ENCODE assay signal across 8 mouse cellular contexts in genomic region chr2:180894734-180895133, GRCm38 (mm10). TPM values are rescaled to one million over a fixed set of nuclear protein-coding genes. Genes with fewer than 3 reads are reported as not detected.
DNase-seq lines count a peak whose midpoint lies in the region; ATAC-seq and TF ChIP-seq lines count a peak whose summit lies in the region.

No protein-coding gene starts in this region.

- intact Hi-C loops in left cerebral cortex, postnatal 25 days (cut with DNase I) = loop anchor here (5.0 kb wide), 1 partner anchor 178 kb away; no protein-coding TSS in a partner anchor

- H3K4me3 ChIP-seq in intestine, postnatal 0 days (ENCODE audit: low read depth, low read length) = peak overlapping the region; percentile 41
- peak overlapping the region; percentile 99 for H3K4me3 ChIP-seq in midbrain, embryonic 11.5 days (ENCODE audit: low read depth, low read length)

- peaks cover 70% of the 10 kb centered on the region for H3K27me3 ChIP-seq in intestine, postnatal 0 days (replicated peaks; ENCODE audit: control insufficient read depth, insufficient read depth, low read length)
- no peaks in the 10 kb centered on the region; the same call in 1 of the 2 replicates for H3K27me3 ChIP-seq in midbrain, embryonic 11.5 days (ENCODE audit: control insufficient read depth, insufficient read depth, low read length)

- no peaks in the 10 kb centered on the region for H3K9me3 ChIP-seq in intestine, postnatal 0 days (ENCODE audit: control insufficient read depth)
- no peaks in the 10 kb centered on the region for H3K9me3 ChIP-seq in midbrain, embryonic 11.5 days (ENCODE audit: control insufficient read depth, low read length)

- H3K4me2 ChIP-seq in intestine, postnatal 0 days (replicated peaks; ENCODE audit: low read depth) = peak overlapping the region; percentile 76; the same call in 1 of the 2 replicates
- H3K4me2 ChIP-seq in midbrain, embryonic 11.5 days = peak overlapping the region; percentile 97

- TF ChIP-seq CTCF in intestine, postnatal 0 days (IDR thresholded peaks at IDR 0.05; ENCODE audit: low read depth) = peak; percentile 78

- no peaks in the 10 kb centered on the region for H3K36me3 ChIP-seq in intestine, postnatal 0 days (ENCODE audit: control insufficient read depth, insufficient read depth)
- H3K36me3 ChIP-seq in midbrain, embryonic 11.5 days (ENCODE audit: control insufficient read depth, insufficient read depth, low read length) = no peaks in the 10 kb centered on the region

- WGBS in intestine, postnatal 0 days = 2% methylated on average over 13 of the region's 13 CpGs
- under 1% methylated on average over 13 of the region's 13 CpGs for WGBS in midbrain, embryonic 11.5 days

- H3K4me1 ChIP-seq in intestine, postnatal 0 days (replicated peaks; ENCODE audit: control insufficient read depth, insufficient read depth, low read length) = 0 out of 2 replicates have a peak, but pooled peaks cover 3% of the 10 kb centered on the region
- H3K4me1 ChIP-seq in midbrain, embryonic 11.5 days (ENCODE audit: control insufficient read depth, insufficient read depth, low read length) = peaks cover 34% of the 10 kb centered on the region

- H3K27ac ChIP-seq in intestine, postnatal 0 days (ENCODE audit: low read depth, low read length) = no peak overlapping the region
- H3K27ac ChIP-seq in midbrain, embryonic 11.5 days (ENCODE audit: low read depth, low read length) = peak overlapping the region; percentile 99

- DNase-seq in heart, adult 18-20 months = peak; percentile 36 to 61
- no peak for DNase-seq in heart, adult 8-10 months (ENCODE audit: low spot score)
- DNase-seq in cerebellum, postnatal 10 days = peak; percentile 96
- peak; percentile 93 to 95 for DNase-seq in frontal cortex, postnatal 36 days (ENCODE audit: low spot score in 2 of 2)
- peak; percentile 92 to 98 for DNase-seq in left cerebral cortex, postnatal 25 days (ENCODE audit: low spot score in 2 of 2)
- DNase-seq in midbrain, embryonic 11.5 days (ENCODE audit: low spot score, missing footprints) = peak; percentile 97
- peak; percentile 18 for DNase-seq in spleen, adult 12 weeks (ENCODE audit: low spot score)

- no peak overlapping the region for H3K9ac ChIP-seq in intestine, postnatal 0 days (ENCODE audit: low read depth, low read length)
- H3K9ac ChIP-seq in midbrain, embryonic 11.5 days (ENCODE audit: low read length) = peak overlapping the region; percentile 99

- ATAC-seq in intestine, postnatal 0 days = no peak
- peak; percentile 19 for ATAC-seq in midbrain, embryonic 11.5 days (ENCODE audit: low FRiP score)

RNA-seq across cellular contexts. Expression of gene Ythdf1, which starts 26.0 kb away (rescaled TPM):
- total RNA-seq in heart, adult 18-20 months (2021) = 10 to 100 TPM; 33.2 to 33.3 TPM
- total RNA-seq in heart, adult 8-10 months (2022) = 10 to 100 TPM; 28.5 to 31.4 (median 30.5) TPM
- polyA plus RNA-seq in intestine, postnatal 0 days (2015; fragmentation: Nextera tagmentation; extraction: Ambion mirVana) = 24.2 and 26.8 TPM in 2 replicates
- 10 to 100 TPM; 60.6 to 62.8 TPM for total RNA-seq in left cerebral cortex, postnatal 25 days (2021)
- polyA plus RNA-seq in midbrain, embryonic 11.5 days (2014; fragmentation: Nextera tagmentation; extraction: Ambion mirVana) = 68.5 and 72.4 TPM in 2 replicates

RNA-seq across cellular contexts. Expression of gene Birc7, which starts 34.1 kb away (rescaled TPM):
- total RNA-seq in heart, adult 18-20 months (2021) = not detected
- total RNA-seq in heart, adult 8-10 months (2022) = not detected
- polyA plus RNA-seq in intestine, postnatal 0 days (2015; fragmentation: Nextera tagmentation; extraction: Ambion mirVana) = not detected in 2 replicates
- not detected for total RNA-seq in left cerebral cortex, postnatal 25 days (2021)
- 0.14 and 0.45 TPM in 2 replicates for polyA plus RNA-seq in midbrain, embryonic 11.5 days (2014; fragmentation: Nextera tagmentation; extraction: Ambion mirVana)

RNA-seq across cellular contexts. Expression of gene Nkain4, which starts 59.8 kb away (rescaled TPM):
- 1 to 10 TPM; 5.4 to 9.0 TPM for total RNA-seq in heart, adult 18-20 months (2021)
- total RNA-seq in heart, adult 8-10 months (2022) = 10 to 100 TPM in 1 of 4 experiments, 1 to 10 TPM in 3; 6.6 to 12.0 (median 6.7) TPM
- polyA plus RNA-seq in intestine, postnatal 0 days (2015; fragmentation: Nextera tagmentation; extraction: Ambion mirVana) = 22.9 and 25.9 TPM in 2 replicates
- total RNA-seq in left cerebral cortex, postnatal 25 days (2021) = 10 to 100 TPM; 36.0 to 37.9 TPM
- 63.2 and 63.6 TPM in 2 replicates for polyA plus RNA-seq in midbrain, embryonic 11.5 days (2014; fragmentation: Nextera tagmentation; extraction: Ambion mirVana)
